Mouse (Mus musculus): Measurements from ENCODE around the gene Pkhd1. TPM values are rescaled to one million over a fixed set of nuclear protein-coding genes. Genes with fewer than 3 reads are reported as not detected.
"Not testable (repeated sequence)": the region's sequence is repeated elsewhere in the genome, so short reads cannot be mapped to it uniquely, and the experiment has no call there.

The Pkhd1 gene
- polyA plus RNA-seq, 3 experiments from 2014 or later = not detected

- ATAC-seq = no peak
Measured at GRCm38 (mm10) chr1:20481843-20482242, 136.0 kb downstream of the Pkhd1 start.

GRCm38 (mm10) chr1:20478695-20479094 lies 139.2 kb downstream of the Pkhd1 start:
- no peak for ATAC-seq

- ATAC-seq = no peak
Measured at GRCm38 (mm10) chr1:20478266-20478659, 139.6 kb downstream of the Pkhd1 start.

- no peak for ATAC-seq
Measured at GRCm38 (mm10) chr1:20477561-20478265, 140.2 kb downstream of the Pkhd1 start.

GRCm38 (mm10) chr1:20470770-20471169 lies 147.1 kb downstream of the Pkhd1 start:
- ATAC-seq = no peak

- no peak for ATAC-seq
Measured at GRCm38 (mm10) chr1:20470317-20470716, 147.5 kb downstream of the Pkhd1 start.

GRCm38 (mm10) chr1:20466481-20466880 lies 151.4 kb downstream of the Pkhd1 start:
- no peak for ATAC-seq

GRCm38 (mm10) chr1:20454621-20455020 lies 163.2 kb downstream of the Pkhd1 start:
- no peak for ATAC-seq

GRCm38 (mm10) chr1:20450074-20450473 lies 167.8 kb downstream of the Pkhd1 start:
- ATAC-seq = no peak

- not testable (repeated sequence) for ATAC-seq
Measured at GRCm38 (mm10) chr1:20432026-20432425, 185.8 kb downstream of the Pkhd1 start.

GRCm38 (mm10) chr1:20429056-20429394 lies 188.8 kb downstream of the Pkhd1 start:
- ATAC-seq = no peak

- ATAC-seq = no peak
Measured at GRCm38 (mm10) chr1:20428370-20429055, 189.4 kb downstream of the Pkhd1 start.

GRCm38 (mm10) chr1:20409411-20409967 lies 208.4 kb downstream of the Pkhd1 start:
- ATAC-seq = no peak

GRCm38 (mm10) chr1:20398319-20398718 lies 219.5 kb downstream of the Pkhd1 start:
- no peak for ATAC-seq

GRCm38 (mm10) chr1:20364437-20364836 lies 253.4 kb downstream of the Pkhd1 start:
- no peak for ATAC-seq

GRCm38 (mm10) chr1:20344651-20345050 lies 273.2 kb downstream of the Pkhd1 start:
- no peak for ATAC-seq

- no peak for ATAC-seq
Measured at GRCm38 (mm10) chr1:20311485-20311884, 306.4 kb downstream of the Pkhd1 start.

- no peak for ATAC-seq
Measured at GRCm38 (mm10) chr1:20310925-20311324, 306.9 kb downstream of the Pkhd1 start.

GRCm38 (mm10) chr1:20306116-20306515 lies 311.7 kb downstream of the Pkhd1 start:
- ATAC-seq = no peak

GRCm38 (mm10) chr1:20302943-20303578 lies 314.8 kb downstream of the Pkhd1 start:
- no peak for ATAC-seq

- no peak for ATAC-seq
Measured at GRCm38 (mm10) chr1:20302187-20302942, 315.5 kb downstream of the Pkhd1 start.

- no peak for ATAC-seq
Measured at GRCm38 (mm10) chr1:20301631-20302030, 316.2 kb downstream of the Pkhd1 start.

- no peak for ATAC-seq
Measured at GRCm38 (mm10) chr1:20288696-20289095, 329.2 kb downstream of the Pkhd1 start.
